Mouse (Mus musculus): ENCODE results near the gene H2-DMa. TPM values are rescaled to one million over a fixed set of nuclear protein-coding genes. Genes with fewer than 3 reads are reported as not detected.

H2-DMa gene
- polyA plus RNA-seq, 1 experiment: 19.3 TPM

GRCm38 (mm10) chr17:34133289-34133688, 13.9 kb downstream of the H2-DMa start:
- H3K27me3 ChIP-seq (replicated peaks): peaks cover 13% of the 10 kb centered on the region
- no peak for TF ChIP-seq FLI1 (IDR thresholded peaks at IDR 0.05; ENCODE audit: low read length)

GRCm38 (mm10) chr17:34134451-34134850, 15.1 kb downstream of the H2-DMa start:
- H3K27me3 ChIP-seq (replicated peaks): peaks cover 24% of the 10 kb centered on the region
- peaks cover 51% of the 10 kb centered on the region for H3K4me1 ChIP-seq
- peaks cover 12% of the 10 kb centered on the region for H3K36me3 ChIP-seq (replicated peaks; ENCODE audit: low read length)
- no peak for TF ChIP-seq FLI1 (IDR thresholded peaks at IDR 0.05; ENCODE audit: low read length)
- no peak for TF ChIP-seq GATA1 (IDR thresholded peaks at IDR 0.05; ENCODE audit: borderline replicate concordance, low read length)
- no peak overlapping the region for H3K4me3 ChIP-seq (replicated peaks)
- H3K9me3 ChIP-seq: no peaks in the 10 kb centered on the region

More at GRCm38 (mm10) chr17:34133289-34133688, 13.9 kb downstream of the H2-DMa start:
- peaks cover 22% of the 10 kb centered on the region for H3K36me3 ChIP-seq (replicated peaks; ENCODE audit: low read length)
- H3K4me3 ChIP-seq (replicated peaks): no peak overlapping the region
- H3K4me1 ChIP-seq: peaks cover 61% of the 10 kb centered on the region
- no peaks in the 10 kb centered on the region for H3K9me3 ChIP-seq

- no peak for TF ChIP-seq GATA1 (IDR thresholded peaks at IDR 0.05; ENCODE audit: borderline replicate concordance, low read length)
- TF ChIP-seq FLI1 (IDR thresholded peaks at IDR 0.05; ENCODE audit: low read length): no peak
- H3K27me3 ChIP-seq (replicated peaks): peaks cover 32% of the 10 kb centered on the region
- peaks cover 11% of the 10 kb centered on the region for H3K36me3 ChIP-seq (replicated peaks; ENCODE audit: low read length)
Observed at GRCm38 (mm10) chr17:34135297-34136224, 16.2 kb downstream of the H2-DMa start.

GRCm38 (mm10) chr17:34137601-34138000, 18.3 kb downstream of the H2-DMa start:
- Histone ChIP-seq H3K27me3 (replicated peaks) (peaks cover 35% of the 10 kb centered on the region), H3K4me3 (replicated peaks) (no peak overlapping the region), H3K4me1 (peaks cover 64% of the 10 kb centered on the region), H3K9me3 (no peaks in the 10 kb centered on the region), H3K36me3 (replicated peaks; ENCODE audit: low read length) (peaks cover 11% of the 10 kb centered on the region)
- TF ChIP-seq GATA1 (IDR thresholded peaks at IDR 0.05; ENCODE audit: borderline replicate concordance, low read length) (no peak), FLI1 (IDR thresholded peaks at IDR 0.05; ENCODE audit: low read length) (no peak)

More at GRCm38 (mm10) chr17:34135297-34136224, 16.2 kb downstream of the H2-DMa start:
- H3K4me3 ChIP-seq (replicated peaks): peak overlapping the region; percentile 93
- H3K4me1 ChIP-seq: peaks cover 51% of the 10 kb centered on the region
- H3K9me3 ChIP-seq: no peaks in the 10 kb centered on the region

- no peaks in the 10 kb centered on the region for H3K9me3 ChIP-seq
- H3K4me1 ChIP-seq: peaks cover 71% of the 10 kb centered on the region
- H3K4me3 ChIP-seq (replicated peaks): no peak overlapping the region
- peaks cover 11% of the 10 kb centered on the region for H3K36me3 ChIP-seq (replicated peaks; ENCODE audit: low read length)
- peaks cover 35% of the 10 kb centered on the region for H3K27me3 ChIP-seq (replicated peaks)
- TF ChIP-seq GATA1 (IDR thresholded peaks at IDR 0.05; ENCODE audit: borderline replicate concordance, low read length) (no peak), FLI1 (IDR thresholded peaks at IDR 0.05; ENCODE audit: low read length) (no peak)
Observed at GRCm38 (mm10) chr17:34138655-34139054, 19.3 kb downstream of the H2-DMa start.

GRCm38 (mm10) chr17:34139416-34139815, 20.1 kb downstream of the H2-DMa start:
- Histone ChIP-seq H3K4me1 (peaks cover 65% of the 10 kb centered on the region), H3K9me3 (no peaks in the 10 kb centered on the region), H3K36me3 (replicated peaks; ENCODE audit: low read length) (peaks cover 11% of the 10 kb centered on the region), H3K4me3 (replicated peaks) (peak overlapping the region; percentile 23), H3K27me3 (replicated peaks) (peaks cover 35% of the 10 kb centered on the region)
- TF ChIP-seq FLI1 (IDR thresholded peaks at IDR 0.05; ENCODE audit: low read length): no peak
- no peak for TF ChIP-seq GATA1 (IDR thresholded peaks at IDR 0.05; ENCODE audit: borderline replicate concordance, low read length)

- Histone ChIP-seq H3K9me3 (no peaks in the 10 kb centered on the region), H3K27me3 (replicated peaks) (peaks cover 35% of the 10 kb centered on the region), H3K36me3 (replicated peaks; ENCODE audit: low read length) (peaks cover 11% of the 10 kb centered on the region), H3K4me1 (peaks cover 57% of the 10 kb centered on the region), H3K4me3 (replicated peaks) (no peak overlapping the region)
- no peak for TF ChIP-seq FLI1 (IDR thresholded peaks at IDR 0.05; ENCODE audit: low read length)
- TF ChIP-seq GATA1 (IDR thresholded peaks at IDR 0.05; ENCODE audit: borderline replicate concordance, low read length): no peak
Observed at GRCm38 (mm10) chr17:34140240-34140639, 20.9 kb downstream of the H2-DMa start.

GRCm38 (mm10) chr17:34141448-34141847, 22.1 kb downstream of the H2-DMa start:
- Histone ChIP-seq H3K9me3 (no peaks in the 10 kb centered on the region), H3K4me3 (replicated peaks) (no peak overlapping the region), H3K36me3 (replicated peaks; ENCODE audit: low read length) (peaks cover 11% of the 10 kb centered on the region), H3K27me3 (replicated peaks) (peaks cover 36% of the 10 kb centered on the region), H3K4me1 (peaks cover 46% of the 10 kb centered on the region)
- TF ChIP-seq FLI1 (IDR thresholded peaks at IDR 0.05; ENCODE audit: low read length): no peak
- no peak for TF ChIP-seq GATA1 (IDR thresholded peaks at IDR 0.05; ENCODE audit: borderline replicate concordance, low read length)

- H3K4me1 ChIP-seq: peaks cover 42% of the 10 kb centered on the region
- H3K4me3 ChIP-seq (replicated peaks): peak overlapping the region; percentile 73
- peaks cover 30% of the 10 kb centered on the region for H3K27me3 ChIP-seq (replicated peaks)
- no peak for TF ChIP-seq FLI1 (IDR thresholded peaks at IDR 0.05; ENCODE audit: low read length)
- no peaks in the 10 kb centered on the region for H3K9me3 ChIP-seq
- H3K36me3 ChIP-seq (replicated peaks; ENCODE audit: low read length): peaks cover 9% of the 10 kb centered on the region
Observed at GRCm38 (mm10) chr17:34142456-34143010, 23.2 kb downstream of the H2-DMa start.

- Histone ChIP-seq H3K36me3 (replicated peaks; ENCODE audit: low read length) (peaks cover 4% of the 10 kb centered on the region), H3K9me3 (no peaks in the 10 kb centered on the region), H3K4me3 (replicated peaks) (peak within 1 kb of the TSS; percentile 73), H3K4me1 (peaks cover 42% of the 10 kb centered on the region), H3K27me3 (replicated peaks) (peaks cover 28% of the 10 kb centered on the region)
- TF ChIP-seq GATA1 (IDR thresholded peaks at IDR 0.05; ENCODE audit: borderline replicate concordance, low read length) (no peak), FLI1 (IDR thresholded peaks at IDR 0.05; ENCODE audit: low read length) (no peak)
Observed at GRCm38 (mm10) chr17:34143033-34143432, 23.7 kb downstream of the H2-DMa start, which contains the start of gene H2-DMb2. H2-DMb2 (plus strand) TSS chr17:34143307.

All from megakaryocyte, embryonic 14.5 days (primary cell).